Mouse (Mus musculus): ENCODE data around the gene Trim45. TPM values are rescaled to one million over a fixed set of nuclear protein-coding genes. Genes with fewer than 3 reads are reported as not detected.

Gene Trim45
- polyA plus RNA-seq (2014; fragmentation: Illumina TruSeq; extraction: RNeasy Lipid Tissue Mini Kit (QIAGEN cat#74804); ENCODE audit: low read depth, low replicate concordance) = 0.24 TPM

DNA sequence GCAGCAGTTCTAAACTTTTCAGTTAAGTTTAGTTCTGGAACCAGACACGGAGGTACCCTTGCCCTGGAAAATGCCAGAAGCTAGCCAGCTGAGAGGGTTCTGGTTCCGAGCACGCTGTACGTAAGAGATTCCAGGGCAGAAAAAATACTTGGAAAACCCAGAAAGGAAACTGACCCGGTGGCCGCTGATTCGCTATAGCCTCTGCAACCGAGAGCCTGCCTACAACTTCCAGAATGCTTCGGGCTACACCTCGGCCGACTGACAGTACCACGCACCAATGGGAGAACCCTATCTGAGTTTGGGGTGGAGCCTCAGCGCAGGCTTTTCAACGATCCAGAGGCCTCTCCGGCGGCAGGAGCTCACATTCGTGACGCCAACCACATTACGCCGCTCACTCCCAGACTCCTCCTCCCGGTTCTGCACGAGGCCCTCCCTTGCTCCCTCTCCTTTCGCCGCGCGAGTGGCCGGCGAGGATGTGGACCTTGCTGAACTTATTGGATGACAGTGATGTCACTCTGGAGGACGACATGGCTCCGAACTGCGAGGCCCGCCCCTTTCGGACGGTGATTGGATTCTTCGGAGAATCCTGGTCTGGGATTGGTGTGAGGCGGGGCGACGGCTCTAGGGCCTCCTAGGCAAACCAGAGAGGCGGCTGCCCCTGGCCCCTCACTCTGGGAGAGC is at the start of gene Trim45:
Gene Trim45 (plus strand): TSS at position 378 of the 681 bp plus-strand sequence.

DNA sequence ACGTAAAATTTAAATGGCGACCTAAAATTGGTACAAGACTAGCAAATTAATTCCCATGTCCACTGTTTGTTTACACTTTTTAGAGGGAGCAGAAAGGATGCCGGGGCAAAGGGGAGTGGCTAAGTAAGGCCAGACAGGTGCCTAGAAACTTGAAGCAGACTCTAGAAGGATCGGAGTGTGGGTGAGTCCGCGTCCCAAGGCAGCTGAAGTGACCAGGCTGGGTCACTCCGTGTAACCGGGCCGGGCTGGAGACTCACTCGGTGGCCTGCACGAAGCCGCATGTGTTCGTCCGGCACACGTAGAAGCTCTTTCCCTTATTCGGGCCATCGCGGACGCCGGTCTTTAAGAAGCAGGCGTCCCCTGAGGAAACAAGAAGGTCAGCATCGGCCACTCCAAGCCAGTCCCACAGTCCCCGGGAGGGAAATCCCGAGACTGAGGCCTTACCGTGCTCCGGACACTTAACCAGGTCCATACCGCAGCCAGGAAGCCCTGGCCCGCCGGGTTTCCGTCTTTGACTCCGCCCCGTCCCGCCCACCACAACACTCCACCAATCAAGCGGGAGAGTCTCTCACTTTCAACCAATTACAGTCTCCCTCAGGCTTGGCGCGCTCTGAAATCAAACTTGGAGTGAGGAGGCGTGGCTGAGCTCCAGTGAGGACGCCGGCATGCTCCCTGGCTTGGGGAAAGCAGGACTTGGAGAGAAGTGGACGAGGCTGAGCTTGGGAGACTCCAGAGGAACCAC is 47.3 kb downstream of the Trim45 start, which contains the start of gene Ttf2:
Gene Ttf2 (minus strand): TSS at position 488 of the 742 bp plus-strand sequence.

Other genes with a start within 250 kb of the Trim45 start
- 64.2 TPM for gene Man1a2, start 236.7 kb upstream of the Trim45 start, polyA plus RNA-seq (2014; fragmentation: Illumina TruSeq; extraction: RNeasy Lipid Tissue Mini Kit (QIAGEN cat#74804); ENCODE audit: low read depth, low replicate concordance)
- gene Vtcn1, start 96.7 kb upstream of the Trim45 start, polyA plus RNA-seq (2014; fragmentation: Illumina TruSeq; extraction: RNeasy Lipid Tissue Mini Kit (QIAGEN cat#74804); ENCODE audit: low read depth, low replicate concordance) = 1.3 TPM
- gene Ttf2, start 47.5 kb downstream of the Trim45 start, polyA plus RNA-seq (2014; fragmentation: Illumina TruSeq; extraction: RNeasy Lipid Tissue Mini Kit (QIAGEN cat#74804); ENCODE audit: low read depth, low replicate concordance) = 2.7 TPM
- gene Cd101, start 107.4 kb downstream of the Trim45 start, polyA plus RNA-seq (2014; fragmentation: Illumina TruSeq; extraction: RNeasy Lipid Tissue Mini Kit (QIAGEN cat#74804); ENCODE audit: low read depth, low replicate concordance) = not detected
- 3.6 TPM for gene Ptgfrn, start 188.1 kb downstream of the Trim45 start, polyA plus RNA-seq (2014; fragmentation: Illumina TruSeq; extraction: RNeasy Lipid Tissue Mini Kit (QIAGEN cat#74804); ENCODE audit: low read depth, low replicate concordance)